Mouse (Mus musculus) testis, adult 2 months (tissue): Measurements from ENCODE around the gene Prepl.

ENCODE experiments used
- CTCF ChIP-seq: fragments of 200-500 bp; IDR thresholded peaks from 2 replicates; pipeline ENCODE4 v1.5.1; 2012; ENCODE audit warnings: low read depth, mild to moderate bottlenecking, inconsistent platforms, low read length, moderate library complexity; ENCODE audit not compliant: control insufficient read depth, insufficient read depth, insufficient replicate concordance
- POLR2A ChIP-seq: fragments of 200-500 bp; IDR thresholded peaks from 2 replicates; pipeline ENCODE4 v1.6.1; 2012; ENCODE audit warnings: low read depth, mild to moderate bottlenecking, inconsistent platforms, low read length, moderate library complexity; ENCODE audit not compliant: control insufficient read depth

DNA sequence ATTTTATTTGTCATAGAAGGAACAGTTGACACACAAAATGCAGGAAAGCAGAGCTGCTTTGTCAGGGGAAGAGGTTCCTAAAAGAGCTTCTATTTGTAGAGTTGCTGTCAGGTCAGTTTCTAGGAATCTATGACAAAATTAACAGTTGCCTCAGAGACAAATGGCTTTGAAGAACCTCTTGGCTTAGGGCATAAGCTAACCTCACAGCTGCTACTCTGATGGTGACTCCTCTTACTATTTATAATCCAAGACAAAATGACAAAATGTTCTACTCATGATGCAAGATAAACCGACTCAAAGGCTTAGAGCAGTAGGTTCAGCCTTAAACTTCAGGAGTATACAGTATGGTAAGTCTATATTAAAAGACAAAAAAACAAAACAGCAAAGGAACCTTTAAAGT lies 3.5 kb downstream of the Prepl start:
- TF ChIP-seq CTCF (no peak), POLR2A (no peak)
